Mouse (Mus musculus): ENCODE results near the gene Tigit. TPM values are rescaled to one million over a fixed set of nuclear protein-coding genes. Genes with fewer than 3 reads are reported as not detected.

The Tigit gene
- polyA plus RNA-seq, 1 experiment from 2014 or later: not detected

GRCm38 (mm10) chr16:43647641-43648040 lies 16.3 kb downstream of the Tigit start:
- no peaks in the 10 kb centered on the region for H3K4me1 ChIP-seq (ENCODE audit: insufficient read depth, low read length)
- H3K36me3 ChIP-seq (ENCODE audit: insufficient read depth, low read length): no peaks in the 10 kb centered on the region
- H3K27ac ChIP-seq (ENCODE audit: low read length): no peak overlapping the region
- no peaks in the 10 kb centered on the region for H3K27me3 ChIP-seq (ENCODE audit: insufficient read depth, low read length)
- WGBS: 88% methylated on average over 1 of the region's 1 CpGs
- H3K9me3 ChIP-seq (ENCODE audit: low read length): no peaks in the 10 kb centered on the region
- H3K4me3 ChIP-seq (ENCODE audit: low read length): no peak overlapping the region
- no peak overlapping the region for H3K9ac ChIP-seq (replicated peaks; ENCODE audit: low read length)
- no peak for ATAC-seq (ENCODE audit: low FRiP score, low TSS enrichment)
- H3K4me2 ChIP-seq (replicated peaks; ENCODE audit: low read depth, low read length): no peak overlapping the region

- Histone ChIP-seq H3K4me3 (ENCODE audit: low read length) (no peak overlapping the region), H3K9ac (replicated peaks; ENCODE audit: low read length) (no peak overlapping the region), H3K9me3 (ENCODE audit: low read length) (no peaks in the 10 kb centered on the region), H3K4me2 (replicated peaks; ENCODE audit: low read depth, low read length) (no peak overlapping the region), H3K27ac (ENCODE audit: low read length) (no peak overlapping the region), H3K36me3 (ENCODE audit: insufficient read depth, low read length) (no peaks in the 10 kb centered on the region), H3K4me1 (ENCODE audit: insufficient read depth, low read length) (no peaks in the 10 kb centered on the region), H3K27me3 (ENCODE audit: insufficient read depth, low read length) (no peaks in the 10 kb centered on the region)
- WGBS: 86% methylated on average over 3 of the region's 3 CpGs
- no peak for ATAC-seq (ENCODE audit: low FRiP score, low TSS enrichment)
Observed at GRCm38 (mm10) chr16:43646943-43647342, 17.0 kb downstream of the Tigit start.

- no peak overlapping the region for H3K27ac ChIP-seq (ENCODE audit: low read length)
Observed at GRCm38 (mm10) chr16:43645879-43646278, 18.1 kb downstream of the Tigit start.

GRCm38 (mm10) chr16:43641230-43641629 lies 22.7 kb downstream of the Tigit start:
- H3K4me2 ChIP-seq (replicated peaks; ENCODE audit: low read depth, low read length): no peak overlapping the region
- H3K9me3 ChIP-seq (ENCODE audit: low read length): no peaks in the 10 kb centered on the region
- H3K36me3 ChIP-seq (ENCODE audit: insufficient read depth, low read length): no peaks in the 10 kb centered on the region
- ATAC-seq (ENCODE audit: low FRiP score, low TSS enrichment): no peak
- no peaks in the 10 kb centered on the region for H3K27me3 ChIP-seq (ENCODE audit: insufficient read depth, low read length)
- H3K27ac ChIP-seq (ENCODE audit: low read length): no peak overlapping the region
- no peak overlapping the region for H3K9ac ChIP-seq (replicated peaks; ENCODE audit: low read length)
- no peaks in the 10 kb centered on the region for H3K4me1 ChIP-seq (ENCODE audit: insufficient read depth, low read length)
- no peak overlapping the region for H3K4me3 ChIP-seq (ENCODE audit: low read length)
- WGBS: 86% methylated on average over 8 of the region's 8 CpGs

More at GRCm38 (mm10) chr16:43645879-43646278, 18.1 kb downstream of the Tigit start:
- WGBS: 88% methylated on average over 4 of the region's 4 CpGs
- H3K4me2 ChIP-seq (replicated peaks; ENCODE audit: low read depth, low read length): no peak overlapping the region
- H3K4me1 ChIP-seq (ENCODE audit: insufficient read depth, low read length): no peaks in the 10 kb centered on the region
- H3K4me3 ChIP-seq (ENCODE audit: low read length): no peak overlapping the region
- H3K9me3 ChIP-seq (ENCODE audit: low read length): no peaks in the 10 kb centered on the region
- ATAC-seq (ENCODE audit: low FRiP score, low TSS enrichment): no peak
- no peak overlapping the region for H3K9ac ChIP-seq (replicated peaks; ENCODE audit: low read length)
- no peaks in the 10 kb centered on the region for H3K27me3 ChIP-seq (ENCODE audit: insufficient read depth, low read length)
- no peaks in the 10 kb centered on the region for H3K36me3 ChIP-seq (ENCODE audit: insufficient read depth, low read length)

GRCm38 (mm10) chr16:43638406-43639049 lies 25.4 kb downstream of the Tigit start:
- Histone ChIP-seq H3K9me3 (ENCODE audit: low read length) (no peaks in the 10 kb centered on the region), H3K4me1 (ENCODE audit: insufficient read depth, low read length) (no peaks in the 10 kb centered on the region), H3K9ac (replicated peaks; ENCODE audit: low read length) (no peak overlapping the region), H3K4me3 (ENCODE audit: low read length) (no peak overlapping the region), H3K36me3 (ENCODE audit: insufficient read depth, low read length) (0 out of 2 replicates have a peak, but pooled peaks cover 5% of the 10 kb centered on the region), H3K27ac (ENCODE audit: low read length) (no peak overlapping the region), H3K4me2 (replicated peaks; ENCODE audit: low read depth, low read length) (no peak overlapping the region), H3K27me3 (ENCODE audit: insufficient read depth, low read length) (no peaks in the 10 kb centered on the region)
- WGBS: 71% methylated on average over 21 of the region's 21 CpGs
- ATAC-seq (ENCODE audit: low FRiP score, low TSS enrichment): no peak

- 92% methylated on average over 8 of the region's 8 CpGs for WGBS
- Histone ChIP-seq H3K27me3 (ENCODE audit: insufficient read depth, low read length) (no peaks in the 10 kb centered on the region), H3K27ac (ENCODE audit: low read length) (no peak overlapping the region), H3K4me2 (replicated peaks; ENCODE audit: low read depth, low read length) (no peak overlapping the region), H3K9me3 (ENCODE audit: low read length) (no peaks in the 10 kb centered on the region), H3K4me1 (ENCODE audit: insufficient read depth, low read length) (no peaks in the 10 kb centered on the region), H3K9ac (replicated peaks; ENCODE audit: low read length) (no peak overlapping the region), H3K4me3 (ENCODE audit: low read length) (no peak overlapping the region), H3K36me3 (ENCODE audit: insufficient read depth, low read length) (0 out of 2 replicates have a peak, but pooled peaks cover 5% of the 10 kb centered on the region)
- ATAC-seq (ENCODE audit: low FRiP score, low TSS enrichment): no peak
Observed at GRCm38 (mm10) chr16:43637241-43637640, 26.7 kb downstream of the Tigit start.

GRCm38 (mm10) chr16:43634037-43634436 lies 29.9 kb downstream of the Tigit start:
- Histone ChIP-seq H3K4me3 (ENCODE audit: low read length) (no peak overlapping the region), H3K4me2 (replicated peaks; ENCODE audit: low read depth, low read length) (no peak overlapping the region), H3K27ac (ENCODE audit: low read length) (no peak overlapping the region), H3K4me1 (ENCODE audit: insufficient read depth, low read length) (no peaks in the 10 kb centered on the region), H3K27me3 (ENCODE audit: insufficient read depth, low read length) (no peaks in the 10 kb centered on the region), H3K9ac (replicated peaks; ENCODE audit: low read length) (no peak overlapping the region), H3K36me3 (ENCODE audit: insufficient read depth, low read length) (0 out of 2 replicates have a peak, but pooled peaks cover 5% of the 10 kb centered on the region), H3K9me3 (ENCODE audit: low read length) (no peaks in the 10 kb centered on the region)
- no peak for ATAC-seq (ENCODE audit: low FRiP score, low TSS enrichment)
- 89% methylated on average over 7 of the region's 7 CpGs for WGBS

- Histone ChIP-seq H3K27me3 (ENCODE audit: insufficient read depth, low read length) (no peaks in the 10 kb centered on the region), H3K9ac (replicated peaks; ENCODE audit: low read length) (no peak overlapping the region), H3K4me2 (replicated peaks; ENCODE audit: low read depth, low read length) (no peak overlapping the region), H3K4me3 (ENCODE audit: low read length) (no peak overlapping the region), H3K9me3 (ENCODE audit: low read length) (no peaks in the 10 kb centered on the region), H3K36me3 (ENCODE audit: insufficient read depth, low read length) (0 out of 2 replicates have a peak, but pooled peaks cover 5% of the 10 kb centered on the region), H3K27ac (ENCODE audit: low read length) (no peak overlapping the region), H3K4me1 (ENCODE audit: insufficient read depth, low read length) (no peaks in the 10 kb centered on the region)
- ATAC-seq (ENCODE audit: low FRiP score, low TSS enrichment): no peak
- 83% methylated on average over 2 of the region's 2 CpGs for WGBS
Observed at GRCm38 (mm10) chr16:43631758-43632157, 32.2 kb downstream of the Tigit start.

GRCm38 (mm10) chr16:43628662-43629061 lies 35.3 kb downstream of the Tigit start:
- ATAC-seq (ENCODE audit: low FRiP score, low TSS enrichment): no peak
- no peaks in the 10 kb centered on the region for H3K9me3 ChIP-seq (ENCODE audit: low read length)
- H3K27ac ChIP-seq (ENCODE audit: low read length): no peak overlapping the region
- H3K27me3 ChIP-seq (ENCODE audit: insufficient read depth, low read length): no peaks in the 10 kb centered on the region
- no peaks in the 10 kb centered on the region for H3K4me1 ChIP-seq (ENCODE audit: insufficient read depth, low read length)
- H3K9ac ChIP-seq (replicated peaks; ENCODE audit: low read length): no peak overlapping the region
- 0 out of 2 replicates have a peak, but pooled peaks cover 3% of the 10 kb centered on the region for H3K36me3 ChIP-seq (ENCODE audit: insufficient read depth, low read length)
- H3K4me3 ChIP-seq (ENCODE audit: low read length): no peak overlapping the region
- 87% methylated on average over 5 of the region's 5 CpGs for WGBS
- no peak overlapping the region for H3K4me2 ChIP-seq (replicated peaks; ENCODE audit: low read depth, low read length)

- H3K27ac ChIP-seq (ENCODE audit: low read length): no peak overlapping the region
- 89% methylated on average over 5 of the region's 5 CpGs for WGBS
- no peak for ATAC-seq (ENCODE audit: low FRiP score, low TSS enrichment)
- no peaks in the 10 kb centered on the region for H3K27me3 ChIP-seq (ENCODE audit: insufficient read depth, low read length)
- H3K4me2 ChIP-seq (replicated peaks; ENCODE audit: low read depth, low read length): no peak overlapping the region
- H3K9me3 ChIP-seq (ENCODE audit: low read length): no peaks in the 10 kb centered on the region
- peaks cover 4% of the 10 kb centered on the region; the same call in 1 of the 2 replicates for H3K4me1 ChIP-seq (ENCODE audit: insufficient read depth, low read length)
- H3K9ac ChIP-seq (replicated peaks; ENCODE audit: low read length): no peak overlapping the region
- 0 out of 2 replicates have a peak, but pooled peaks cover 3% of the 10 kb centered on the region for H3K36me3 ChIP-seq (ENCODE audit: insufficient read depth, low read length)
- H3K4me3 ChIP-seq (ENCODE audit: low read length): no peak overlapping the region
Observed at GRCm38 (mm10) chr16:43625956-43626355, 38.0 kb downstream of the Tigit start.

Measured in kidney, embryonic 16.5 days (tissue).